Mouse (Mus musculus): ENCODE results near the gene Dhrs13. TPM values are rescaled to one million over a fixed set of nuclear protein-coding genes. Genes with fewer than 3 reads are reported as not detected.
A peak's percentile ranks its signal among the peaks of the same experiment; 100 is the strongest.
"Not testable (repeated sequence)": the region's sequence is repeated elsewhere in the genome, so short reads cannot be mapped to it uniquely, and the experiment has no call there.

Dhrs13 gene
- total and polyA plus RNA-seq, 3 experiments: 21.6 to 39.0 (median 33.7) TPM

DNA sequence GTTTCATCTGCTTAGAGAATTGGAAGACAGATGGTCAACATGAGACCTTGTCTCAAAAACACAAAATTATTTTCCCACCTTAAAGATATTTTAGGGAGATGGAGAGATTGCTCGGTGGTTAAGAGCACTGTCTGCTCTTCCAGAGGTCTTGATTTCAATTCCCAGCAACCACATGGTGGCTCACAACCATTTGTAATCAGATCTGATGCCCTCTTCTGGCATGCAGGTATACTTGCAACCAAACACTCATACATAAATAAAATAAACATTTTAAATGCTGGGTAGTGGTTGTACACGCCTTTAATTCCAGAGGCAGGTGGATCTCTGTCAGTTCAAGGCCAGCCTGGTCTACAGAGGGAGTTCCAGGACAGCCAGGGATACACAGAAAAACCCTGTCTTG is 8.8 kb downstream of the Dhrs13 start:
- DNase-seq (ENCODE audit: extremely low read depth): no peak
- H3K4me2 ChIP-seq (ENCODE audit: insufficient read depth, low read depth, poor library complexity, severe bottlenecking): no peak overlapping the region
- H3K27me3 ChIP-seq (replicated peaks): no peaks in the 10 kb centered on the region
- in situ Hi-C loops (cut with MboI; ENCODE audit: low pct_ligation_motif_present, low pct_unique_long_range_greater_than_20kb, low sequenced_read_pairs): no loop called here
- H3K4me1 ChIP-seq (ENCODE audit: control insufficient read depth in 1 of 2, insufficient read depth in 2 of 2): peaks cover 0 to 16% of the 10 kb centered on the region in 2 experiments; a peak in 2 of 4 replicates
- H3K4me3 ChIP-seq (replicated peaks in 1 of 3; ENCODE audit: low read depth in 2 of 3, low read length in 2 of 3, poor library complexity in 1 of 3): no peak overlapping the region
- no peak overlapping the region for H3K27ac ChIP-seq (ENCODE audit: insufficient read depth, low read depth)
- dilution Hi-C loops (cut with MboI; ENCODE audit: extremely low pct_ligation_motif_present, extremely low pct_unique_long_range_greater_than_20kb, low sequenced_read_pairs): no loop called here
- no peaks in the 10 kb centered on the region for H3K9me3 ChIP-seq (replicated peaks; ENCODE audit: low read length)
- TF ChIP-seq TBP (conservative IDR thresholded peaks at IDR 0.05; ENCODE audit: low read depth, low read length): no peak
- TF ChIP-seq E2F4 (IDR thresholded peaks at IDR 0.05; ENCODE audit: insufficient replicate concordance, low read depth, low read length): no peak
- no peak for TF ChIP-seq PAX5 (IDR thresholded peaks at IDR 0.05; ENCODE audit: low read length)
- peak; percentile 6; the same call in 1 of the 2 replicates for TF ChIP-seq SMC3 (IDR thresholded peaks at IDR 0.05; ENCODE audit: low read depth, low read length)
- TF ChIP-seq ELF1 (IDR thresholded peaks at IDR 0.05; ENCODE audit: low read depth, low read length): no peak
- TF ChIP-seq CHD1 (IDR thresholded peaks at IDR 0.05; ENCODE audit: low read depth, low read length): no peak
- TF ChIP-seq EP300 (IDR thresholded peaks at IDR 0.05; ENCODE audit: low read length): no peak
- TF ChIP-seq ZKSCAN1 (IDR thresholded peaks at IDR 0.05; ENCODE audit: borderline replicate concordance, low read depth, low read length): no peak
- TF ChIP-seq CTCF (conservative IDR thresholded peaks at IDR 0.05 in 1 of 2, IDR thresholded peaks at IDR 0.05 in 1 of 2; ENCODE audit: low read depth in 2 of 2, low read length in 2 of 2): peak in 1 of 2 experiments; percentile 72; a peak in 2 of 4 replicates
- no peak for TF ChIP-seq UBTF (IDR thresholded peaks at IDR 0.05; ENCODE audit: low read depth, low read length)
- no peak for TF ChIP-seq ZNF384 (IDR thresholded peaks at IDR 0.05; ENCODE audit: low read depth, low read length)
- peaks cover 0 to 22% of the 10 kb centered on the region in 2 experiments for H3K36me3 ChIP-seq (replicated peaks in 1 of 2; ENCODE audit: control insufficient read depth in 1 of 2, insufficient read depth in 1 of 2, low read length in 1 of 2)
- no peaks in the 10 kb centered on the region for H3K79me2 ChIP-seq (replicated peaks; ENCODE audit: control insufficient read depth, extremely low read depth, insufficient read depth, poor library complexity, severe bottlenecking)
- no peak overlapping the region for H3K9ac ChIP-seq (ENCODE audit: insufficient read depth, low read depth)

DNA sequence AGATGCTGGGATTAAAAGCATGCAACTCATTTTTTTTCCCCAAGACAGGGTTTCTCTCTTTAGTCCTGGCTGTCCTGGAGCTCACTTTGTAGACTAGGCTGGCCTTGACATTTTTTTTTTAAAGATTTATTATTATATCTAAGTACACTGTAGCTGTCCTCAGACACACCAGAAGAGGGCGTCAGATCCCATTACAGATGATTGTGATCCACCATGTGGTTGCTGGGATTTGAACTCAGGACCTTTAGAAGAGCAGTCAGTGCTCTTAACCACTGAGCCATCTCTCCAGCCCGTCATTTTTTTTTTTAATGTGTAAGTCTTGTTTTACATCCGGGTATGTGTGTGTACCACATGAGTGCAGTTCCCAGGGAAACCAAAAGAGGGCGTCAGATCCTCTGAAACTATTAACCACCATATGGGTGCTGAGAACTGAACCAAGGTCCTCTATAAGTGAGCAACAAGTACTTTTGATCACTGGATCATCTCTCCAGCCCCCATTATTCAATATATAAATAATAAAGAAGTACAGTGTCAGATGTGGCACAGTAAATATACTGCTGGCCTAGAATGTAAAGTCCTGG is 10.3 kb downstream of the Dhrs13 start:
- DNase-seq (ENCODE audit: extremely low read depth); in situ Hi-C loops (cut with MboI; ENCODE audit: low pct_ligation_motif_present, low pct_unique_long_range_greater_than_20kb, low sequenced_read_pairs); H3K27me3 ChIP-seq (replicated peaks); H3K9me3 ChIP-seq (replicated peaks; ENCODE audit: low read length); H3K4me3 ChIP-seq (replicated peaks in 1 of 3; ENCODE audit: low read depth in 2 of 3, low read length in 2 of 3, poor library complexity in 1 of 3); H3K27ac ChIP-seq (ENCODE audit: insufficient read depth, low read depth); H3K79me2 ChIP-seq (replicated peaks; ENCODE audit: control insufficient read depth, extremely low read depth, insufficient read depth, poor library complexity, severe bottlenecking); H3K9ac ChIP-seq (ENCODE audit: insufficient read depth, low read depth); dilution Hi-C loops (cut with MboI; ENCODE audit: extremely low pct_ligation_motif_present, extremely low pct_unique_long_range_greater_than_20kb, low sequenced_read_pairs); H3K4me2 ChIP-seq (ENCODE audit: insufficient read depth, low read depth, poor library complexity, severe bottlenecking): not testable (repeated sequence)
- TF ChIP-seq CTCF (conservative IDR thresholded peaks at IDR 0.05 in 1 of 2, IDR thresholded peaks at IDR 0.05 in 1 of 2; ENCODE audit: low read depth in 2 of 2, low read length in 2 of 2): peak in 1 of 2 experiments; percentile 33; a peak in 2 of 4 replicates
- peaks cover 0 to 13% of the 10 kb centered on the region in 2 experiments for H3K36me3 ChIP-seq (replicated peaks in 1 of 2; ENCODE audit: control insufficient read depth in 1 of 2, insufficient read depth in 1 of 2, low read length in 1 of 2)
- H3K4me1 ChIP-seq (ENCODE audit: control insufficient read depth in 1 of 2, insufficient read depth in 2 of 2): peaks cover 0 to 11% of the 10 kb centered on the region in 2 experiments; a peak in 2 of 4 replicates

GRCm38 (mm10) chr11:78044758-78045251 is 12.7 kb downstream of the Dhrs13 start:
- Histone ChIP-seq H3K9me3 (replicated peaks; ENCODE audit: low read length) (no peaks in the 10 kb centered on the region), H3K36me3 (replicated peaks in 1 of 2; ENCODE audit: control insufficient read depth in 1 of 2, insufficient read depth in 1 of 2, low read length in 1 of 2) (peaks cover 0 to 6% of the 10 kb centered on the region in 2 experiments), H3K4me3 (replicated peaks in 1 of 3; ENCODE audit: low read depth in 2 of 3, low read length in 2 of 3, poor library complexity in 1 of 3) (no peak overlapping the region), H3K27me3 (replicated peaks) (no peaks in the 10 kb centered on the region), H3K4me1 (ENCODE audit: control insufficient read depth in 1 of 2, insufficient read depth in 2 of 2) (peaks cover 0 to 8% of the 10 kb centered on the region in 2 experiments; a peak in 2 of 4 replicates), H3K27ac (ENCODE audit: insufficient read depth, low read depth) (no peak overlapping the region), H3K4me2 (ENCODE audit: insufficient read depth, low read depth, poor library complexity, severe bottlenecking) (no peak overlapping the region), H3K9ac (ENCODE audit: insufficient read depth, low read depth) (no peak overlapping the region), H3K79me2 (replicated peaks; ENCODE audit: control insufficient read depth, extremely low read depth, insufficient read depth, poor library complexity, severe bottlenecking) (no peaks in the 10 kb centered on the region)
- no peak for DNase-seq (ENCODE audit: extremely low read depth)
- dilution Hi-C loops (cut with MboI; ENCODE audit: extremely low pct_ligation_motif_present, extremely low pct_unique_long_range_greater_than_20kb, low sequenced_read_pairs): no loop called here
- no peak for TF ChIP-seq ZC3H11A (IDR thresholded peaks at IDR 0.05; ENCODE audit: low read depth, low read length)
- no peak for TF ChIP-seq BHLHE40 (IDR thresholded peaks at IDR 0.05; ENCODE audit: low read depth, low read length)
- no peak for TF ChIP-seq ZKSCAN1 (IDR thresholded peaks at IDR 0.05; ENCODE audit: borderline replicate concordance, low read depth, low read length)
- TF ChIP-seq ZMIZ1 (IDR thresholded peaks at IDR 0.05; ENCODE audit: low read depth, low read length): no peak
- TF ChIP-seq UBTF (IDR thresholded peaks at IDR 0.05; ENCODE audit: low read depth, low read length): no peak
- no peak for TF ChIP-seq TCF12 (IDR thresholded peaks at IDR 0.05; ENCODE audit: low read depth, low read length)
- in situ Hi-C loops (cut with MboI; ENCODE audit: low pct_ligation_motif_present, low pct_unique_long_range_greater_than_20kb, low sequenced_read_pairs): no loop called here

Measured in CH12.LX (cell line).